Mouse (Mus musculus) c-Kit-positive CD71-positive TER-119-positive erythroid progenitor cells, embryonic 14.5 days (primary cell): ENCODE measurements around the gene Ptpn13.

Source experiments
- DNase-seq: peaks from one replicate; pipeline ENCODE4 v3.0.0-alpha.2; 2013; ENCODE audit warnings: low spot score

The Ptpn13 gene

DNA sequence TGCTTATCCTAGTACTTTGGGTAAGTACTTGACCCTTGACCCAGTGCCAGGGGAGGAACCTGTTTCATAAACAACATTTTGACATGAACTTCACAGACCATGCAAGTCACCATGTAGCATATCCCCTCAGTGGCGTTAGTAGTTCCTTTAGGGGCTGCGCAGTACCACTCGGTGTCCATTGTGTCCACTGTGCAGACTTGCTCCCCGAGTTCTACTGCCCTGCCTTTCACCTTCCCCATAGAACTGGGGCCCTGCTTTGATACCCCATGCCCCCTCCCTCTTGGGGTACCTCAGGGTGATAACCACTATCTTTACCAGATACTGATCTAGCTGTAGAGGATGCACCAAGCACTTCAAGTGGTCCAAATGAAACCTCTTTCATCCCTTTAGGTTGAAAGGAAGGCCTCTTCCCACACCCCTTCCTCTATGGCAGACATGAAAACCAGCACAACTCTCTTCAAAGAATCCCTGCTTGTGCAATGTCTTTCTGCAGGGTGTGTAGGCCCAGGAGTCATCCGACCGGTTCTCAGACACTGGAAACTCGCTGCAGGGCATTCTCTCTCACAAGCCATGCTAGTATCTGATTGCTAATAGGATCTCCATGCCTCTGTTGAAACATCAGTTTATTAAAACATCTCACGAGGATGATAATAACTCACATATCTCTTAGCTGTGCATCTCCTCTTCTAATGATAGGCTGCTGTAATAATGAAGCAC, 34.1 kb downstream of the Ptpn13 start:
- DNase-seq, result no peak

DNA sequence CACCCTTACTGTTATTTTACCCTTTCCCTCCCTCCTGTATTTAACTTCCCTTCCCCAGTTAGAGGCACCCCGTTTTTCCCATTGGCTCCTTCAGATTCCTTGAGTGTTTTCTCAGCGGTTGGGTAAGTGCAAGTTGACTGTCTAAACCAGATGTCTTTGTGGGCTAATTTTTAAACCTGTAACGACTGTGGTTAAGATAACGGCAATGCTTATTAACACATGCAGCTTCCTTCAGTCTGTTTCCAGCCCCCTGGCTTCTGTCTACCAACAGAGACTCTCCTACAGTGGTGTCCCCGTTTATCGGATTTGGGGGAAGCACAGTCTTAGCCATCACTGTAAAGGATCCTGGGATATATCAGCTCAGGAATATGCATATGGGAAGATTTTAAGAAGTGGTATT, 35.9 kb downstream of the Ptpn13 start:
- DNase-seq, result no peak

DNA sequence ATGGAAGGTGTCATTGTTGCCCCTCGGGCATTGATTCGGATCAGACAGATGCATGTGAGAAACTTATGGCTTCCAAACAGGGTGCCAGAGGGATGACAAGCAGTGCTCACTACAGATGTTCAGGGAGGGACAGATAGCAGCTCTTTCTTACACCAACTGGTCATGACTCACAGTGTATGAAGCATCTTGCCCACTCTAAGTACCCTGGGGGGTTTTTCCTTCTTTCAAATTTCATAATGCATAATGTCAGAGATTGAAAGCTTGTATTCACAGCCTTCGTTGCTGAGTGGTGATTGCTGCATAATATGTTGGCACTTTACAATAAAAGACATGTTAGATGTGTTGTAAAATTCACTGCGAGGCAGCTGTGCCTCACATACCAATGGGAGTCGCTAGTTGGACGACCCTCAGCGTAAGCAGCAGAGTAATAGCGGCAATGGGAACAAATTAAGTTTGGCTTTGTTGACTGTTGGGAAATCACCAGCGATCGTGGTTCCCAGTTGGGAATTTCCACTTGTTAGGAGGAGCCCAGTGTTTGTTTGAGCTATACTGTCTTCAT, 38.7 kb downstream of the Ptpn13 start:
- DNase-seq, result no peak

DNA sequence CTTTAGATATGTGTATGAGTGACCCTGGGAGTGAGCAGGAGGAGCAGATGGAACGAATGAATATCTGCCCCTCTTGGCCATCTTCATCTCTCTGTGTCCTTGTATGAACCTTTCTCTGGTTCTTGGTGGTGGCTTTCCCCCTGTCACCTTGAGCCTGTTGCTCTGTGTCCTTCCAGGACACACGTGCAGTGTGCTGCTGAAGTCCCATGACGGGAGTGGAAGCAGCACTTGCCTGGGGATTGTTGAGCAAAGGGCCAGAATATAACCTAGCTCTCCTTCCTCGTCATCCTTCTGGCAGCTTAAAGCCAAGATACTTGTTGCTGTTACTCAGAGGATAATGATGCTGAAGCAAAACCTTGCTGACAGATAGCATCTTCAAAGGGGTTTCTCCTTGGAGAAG, 39.3 kb downstream of the Ptpn13 start:
- no peak for DNase-seq

DNA sequence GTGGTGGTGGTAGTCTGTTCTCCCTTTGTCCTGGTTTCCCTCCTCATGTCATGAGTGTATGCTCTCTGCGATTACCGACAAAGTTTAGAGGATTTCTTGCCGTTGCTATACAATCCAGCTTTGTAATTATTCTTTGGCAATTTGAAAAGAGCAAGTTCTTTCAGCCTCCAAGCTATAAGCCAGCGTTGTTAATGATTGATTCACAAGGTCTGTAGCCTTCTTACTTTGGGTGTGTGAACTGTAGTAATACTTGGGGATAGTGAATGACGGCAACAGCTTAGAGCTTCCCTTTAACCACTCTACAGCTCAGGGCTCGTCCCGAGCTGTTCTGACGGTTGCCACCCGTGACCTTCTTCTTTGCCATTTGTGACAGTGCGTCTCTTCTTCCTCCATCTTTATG, 39.8 kb downstream of the Ptpn13 start:
- DNase-seq, result no peak

DNA sequence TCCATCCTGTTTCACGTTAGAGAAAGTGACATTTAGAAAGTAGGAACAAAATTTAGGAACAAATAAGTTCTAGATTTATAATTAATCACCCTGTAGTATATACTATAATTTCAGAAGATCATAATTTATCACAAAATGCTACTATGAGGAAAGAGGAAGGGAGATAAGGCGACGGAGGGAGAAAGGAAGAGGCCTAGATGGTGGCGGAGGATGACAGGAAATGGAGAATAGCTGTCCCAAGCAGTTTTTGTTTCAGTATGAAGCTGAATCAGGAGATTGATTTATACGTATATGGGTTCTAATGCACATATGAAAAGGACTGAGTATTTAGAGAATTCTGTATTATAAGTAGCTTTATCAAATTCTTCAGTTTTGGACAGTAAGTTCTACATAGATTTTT, 47.7 kb downstream of the Ptpn13 start:
- no peak for DNase-seq

DNA sequence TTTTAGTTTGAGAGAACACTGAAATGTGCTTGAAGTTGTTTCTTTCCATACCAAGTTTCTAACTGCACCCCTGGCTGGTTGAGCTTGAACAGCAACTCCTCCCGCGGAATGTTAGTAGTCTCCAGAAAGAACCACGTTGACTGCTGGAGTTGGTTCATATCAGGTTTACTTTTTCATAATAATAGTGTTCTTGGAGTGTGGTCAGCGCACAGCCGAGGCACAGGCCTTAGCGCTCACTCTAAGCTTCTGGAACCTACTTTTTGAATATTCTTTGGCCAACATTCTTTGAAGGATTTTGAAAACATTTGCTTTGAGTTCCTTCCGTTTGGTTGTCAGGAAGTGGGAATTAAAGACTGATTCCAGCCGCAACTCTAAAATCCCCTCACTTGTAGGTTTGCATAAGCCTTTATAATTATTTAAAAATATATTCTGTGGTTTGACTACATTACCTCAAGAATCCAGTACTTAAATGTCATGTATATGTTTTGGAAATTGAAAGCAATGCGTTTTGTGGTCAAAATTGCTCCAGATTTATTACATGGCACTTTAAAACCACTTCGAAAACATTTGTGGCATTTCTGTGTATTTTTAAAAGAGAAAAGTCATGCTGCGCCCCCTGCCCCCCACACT, 48.6 kb downstream of the Ptpn13 start:
- DNase-seq, result no peak

DNA sequence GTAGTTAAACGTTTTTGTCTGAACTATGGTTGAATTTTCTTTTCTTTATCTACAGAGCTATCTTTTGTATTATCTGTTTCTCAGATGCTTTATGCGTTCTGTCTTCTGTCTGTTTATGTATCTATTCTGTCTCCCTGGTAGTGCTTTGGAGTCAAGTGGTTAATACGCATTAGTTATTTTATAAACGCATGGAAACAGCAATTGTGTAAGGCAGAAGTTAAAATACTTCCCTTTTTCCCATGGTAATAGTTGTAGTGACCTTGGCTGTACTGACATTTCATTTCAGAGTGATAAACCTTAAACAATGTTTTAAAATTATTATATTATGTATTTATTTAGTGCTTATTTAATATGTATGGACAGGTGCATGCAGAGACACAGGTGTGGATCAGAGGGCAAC, 49.3 kb downstream of the Ptpn13 start:
- no peak for DNase-seq

DNA sequence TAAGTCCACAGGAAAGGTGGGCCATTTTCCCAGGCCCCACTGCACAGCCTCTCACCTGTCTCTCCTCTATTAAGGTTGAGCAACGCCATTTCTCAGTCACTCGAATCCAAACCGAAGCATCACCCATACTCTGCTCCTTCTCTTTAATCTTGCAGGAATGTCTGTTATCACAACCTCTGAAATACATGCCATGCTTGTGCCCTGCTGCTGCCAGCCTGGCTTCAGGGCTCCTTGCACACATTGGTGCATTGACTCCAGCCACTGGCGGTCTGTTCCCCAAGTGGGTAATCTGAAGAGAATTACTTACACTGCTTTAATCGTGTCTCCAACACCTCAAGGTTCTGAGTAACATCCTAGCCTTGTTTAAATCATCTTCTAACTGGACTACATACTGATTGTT, 50.5 kb downstream of the Ptpn13 start:
- no peak for DNase-seq

DNA sequence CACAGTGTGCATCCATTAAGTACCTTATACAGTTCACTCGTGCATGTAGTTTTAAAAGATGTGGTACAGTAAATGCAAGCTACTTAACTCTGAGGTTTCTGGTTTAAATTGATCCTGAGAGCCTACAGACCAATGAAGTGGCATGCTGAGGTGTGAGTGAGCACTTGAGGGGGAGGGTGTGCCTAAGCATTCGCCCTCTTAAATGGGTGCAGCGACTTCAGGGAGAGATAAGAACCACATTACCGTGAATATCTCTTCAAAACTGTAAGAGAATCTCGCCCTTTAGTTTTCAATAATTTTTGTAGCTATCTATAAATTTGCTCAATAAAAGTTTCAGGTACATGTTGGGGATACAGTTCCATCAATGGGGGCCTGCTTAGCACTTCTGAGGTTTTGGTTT, 54.5 kb downstream of the Ptpn13 start:
- DNase-seq, result peak; percentile 5

DNA sequence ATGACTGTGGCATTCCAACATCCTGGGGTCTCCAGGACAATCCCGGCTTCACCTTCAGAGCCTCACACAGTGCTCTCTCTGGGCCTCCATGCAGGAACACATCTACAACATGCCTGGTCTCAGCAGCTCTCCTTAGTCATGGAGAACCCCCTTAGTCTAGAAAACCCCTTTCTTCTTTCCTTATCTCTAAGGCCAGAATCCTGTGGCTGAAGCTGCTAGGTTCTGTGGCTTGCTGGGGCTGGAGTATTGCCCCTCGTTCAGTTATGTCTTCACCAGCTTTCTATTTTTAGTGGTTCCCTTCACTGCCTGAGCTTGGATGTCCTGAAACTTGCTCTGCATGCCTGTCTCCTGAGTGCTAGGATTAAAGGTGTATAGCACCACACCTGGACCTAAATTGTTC, 56.2 kb downstream of the Ptpn13 start:
- no peak for DNase-seq

DNA sequence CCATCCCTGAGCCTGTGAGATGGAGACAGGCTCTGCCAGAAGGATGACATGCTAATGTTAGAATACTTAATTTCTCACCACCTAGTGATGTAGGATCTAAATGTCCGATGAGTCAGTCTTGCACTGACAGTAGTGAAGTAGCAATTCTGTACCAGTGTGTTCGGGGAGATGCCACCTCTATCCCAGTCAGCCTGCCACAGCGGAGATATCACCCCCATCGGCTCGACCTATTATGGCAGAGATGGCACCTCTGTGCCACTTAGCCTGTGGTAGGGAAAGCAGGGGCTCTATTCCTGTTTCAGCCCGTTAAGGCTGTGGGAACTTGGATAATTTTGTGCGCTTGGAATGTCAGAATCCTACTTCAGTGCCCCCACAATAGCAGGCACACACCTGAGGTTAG, 62.0 kb downstream of the Ptpn13 start:
- no peak for DNase-seq

DNA sequence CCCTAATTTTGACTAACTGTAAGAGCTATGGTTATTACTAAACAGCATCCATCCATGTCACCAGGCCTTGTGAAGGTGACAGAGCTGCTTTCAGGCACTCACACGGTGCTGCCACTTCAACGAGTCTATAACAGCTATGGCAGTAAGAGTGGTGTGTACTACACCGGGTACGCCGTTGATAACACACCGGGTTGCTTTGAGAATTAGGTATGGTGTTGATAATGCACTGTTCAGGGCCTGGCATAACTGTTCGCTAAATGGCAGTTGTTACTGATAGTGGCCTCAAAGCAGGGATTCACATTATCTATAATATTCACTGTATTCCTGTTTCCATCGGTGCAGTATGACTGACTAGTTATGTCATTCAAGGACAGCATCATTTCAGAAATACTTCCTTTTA, 66.0 kb downstream of the Ptpn13 start:
- peak; percentile 14 for DNase-seq

DNA sequence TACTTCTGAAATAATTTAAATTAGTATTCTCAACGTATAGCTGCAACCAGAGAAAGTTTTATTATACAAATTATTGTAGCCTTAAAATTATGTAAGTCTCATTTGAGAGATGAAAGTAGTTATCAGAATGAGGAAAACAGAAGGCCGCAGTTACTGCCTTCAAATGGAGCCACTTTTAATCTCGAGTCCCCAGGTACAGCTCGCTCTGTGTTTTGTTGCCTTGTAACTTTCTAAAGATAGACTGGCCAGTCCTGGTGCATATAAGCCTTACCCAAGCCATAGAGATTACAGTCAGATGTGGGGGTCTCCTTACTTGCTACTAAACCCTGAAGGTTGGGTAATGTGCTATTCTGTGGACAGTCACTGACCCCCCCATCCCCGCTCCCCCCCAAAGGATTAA, 66.8 kb downstream of the Ptpn13 start:
- DNase-seq, result no peak

DNA sequence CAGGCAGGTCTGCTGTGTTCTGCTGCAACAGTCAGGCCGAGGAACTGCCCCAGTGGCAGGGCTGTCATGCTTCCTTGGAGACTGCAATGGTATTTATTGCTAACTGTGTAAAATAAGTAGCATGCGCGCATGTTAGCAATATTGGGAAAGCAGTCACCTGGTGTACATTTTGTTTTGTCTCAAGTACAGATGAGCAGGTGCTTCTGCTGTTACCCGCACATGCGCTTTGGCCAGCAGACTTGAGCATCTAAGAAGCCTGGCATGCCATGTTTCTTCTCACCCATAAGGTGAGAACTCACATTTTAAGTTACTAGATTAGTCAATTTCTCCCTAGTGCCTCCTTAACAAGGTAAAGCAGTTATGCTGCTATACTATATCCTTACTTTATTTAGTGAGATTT, 72.1 kb downstream of the Ptpn13 start:
- DNase-seq, result no peak

DNA sequence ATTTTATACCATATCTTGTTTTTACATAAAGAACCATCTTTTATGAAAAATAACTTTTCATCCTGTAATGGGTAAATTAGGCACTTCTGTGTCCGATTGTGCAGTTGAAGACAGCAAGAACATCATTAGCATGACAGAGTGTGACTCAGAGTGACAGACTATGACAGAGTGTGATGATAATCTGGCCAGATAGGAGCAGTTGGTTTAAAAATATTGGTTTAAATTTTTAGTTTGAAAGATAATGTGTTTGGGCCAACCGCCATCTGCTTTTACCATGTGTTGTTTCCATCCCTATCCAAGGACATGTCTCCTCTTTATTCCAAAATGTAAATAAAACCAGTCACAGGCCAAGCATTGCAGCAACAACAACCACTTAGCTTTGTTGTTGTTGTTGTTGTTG, 72.5 kb downstream of the Ptpn13 start:
- DNase-seq, result no peak

DNA sequence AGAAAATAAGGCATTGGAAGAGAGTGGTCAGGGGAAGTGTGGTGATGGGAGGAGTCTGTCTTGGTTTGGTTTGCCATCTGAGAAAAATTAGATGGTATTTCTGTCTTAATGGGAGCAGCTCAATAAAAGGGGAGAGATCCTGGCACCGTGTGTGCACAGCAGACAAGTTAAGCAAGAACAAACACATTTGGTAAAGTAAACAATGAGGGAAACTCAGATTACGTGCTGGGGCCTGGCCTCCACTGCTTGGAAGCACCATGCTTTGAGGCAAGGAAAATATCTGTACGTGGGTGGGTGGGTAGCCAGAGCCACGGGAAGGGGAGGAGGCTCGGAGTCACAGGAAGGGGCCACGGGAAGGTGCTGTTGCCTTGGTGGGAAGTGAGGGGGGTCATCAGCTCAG, 74.3 kb downstream of the Ptpn13 start:
- no peak for DNase-seq

DNA sequence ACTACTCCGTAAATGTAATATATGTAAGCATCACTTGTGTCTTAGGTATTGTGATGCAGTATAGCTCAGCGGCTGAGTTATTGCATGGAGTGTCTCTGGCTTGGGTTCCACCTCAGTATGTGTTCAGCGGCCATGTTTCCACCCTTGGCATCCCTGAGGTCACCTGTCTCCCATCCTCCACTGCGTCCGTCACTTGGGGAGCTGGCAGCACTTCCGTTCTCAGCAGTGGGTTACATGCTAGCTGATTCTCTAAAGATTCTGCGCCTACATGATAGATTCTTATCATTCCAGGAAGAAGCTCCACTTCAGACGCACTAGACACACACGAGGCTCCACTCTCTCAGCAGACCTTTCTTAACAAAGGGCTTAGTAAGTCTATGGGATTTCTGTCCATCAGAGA, 76.1 kb downstream of the Ptpn13 start:
- no peak for DNase-seq

DNA sequence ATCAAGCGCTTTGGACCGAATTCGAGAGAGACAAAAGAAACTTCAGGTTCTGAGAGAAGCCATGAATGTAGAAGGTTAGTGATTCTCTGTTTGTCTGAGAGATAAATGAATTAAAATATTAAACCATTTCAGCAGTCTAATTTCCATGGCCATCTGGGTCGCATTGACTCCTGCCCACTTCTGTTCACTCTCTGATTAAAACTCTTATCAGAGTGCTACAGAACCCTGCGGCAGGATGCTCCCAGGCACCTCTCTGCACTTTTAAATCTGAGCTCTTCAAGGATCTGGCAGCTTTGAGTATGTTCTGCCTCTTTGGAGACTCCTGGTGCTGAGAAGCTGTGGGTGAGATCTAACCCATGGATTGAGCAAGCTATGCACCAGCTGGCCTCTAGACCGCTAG, 76.8 kb downstream of the Ptpn13 start:
- no peak for DNase-seq

DNA sequence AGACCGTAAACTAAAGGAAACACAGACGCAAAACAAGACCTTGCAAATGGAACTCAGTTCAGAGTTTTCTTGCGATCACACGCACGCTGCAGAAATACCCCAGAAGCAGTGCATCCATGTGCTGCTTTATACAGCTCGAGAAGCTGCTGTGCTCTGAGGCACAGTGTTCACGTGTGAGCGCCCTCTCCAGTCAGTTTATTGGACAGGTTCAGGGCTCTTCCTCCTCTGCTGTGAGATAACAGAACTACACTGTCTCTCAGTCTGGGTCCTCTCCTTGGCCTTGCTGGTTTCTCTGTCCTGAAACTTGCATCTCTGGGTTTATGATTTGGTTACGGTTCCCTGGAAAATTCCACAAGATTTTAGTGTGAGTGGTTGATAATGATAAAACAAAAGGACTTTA, 88.2 kb downstream of the Ptpn13 start:
- DNase-seq, result no peak

DNA sequence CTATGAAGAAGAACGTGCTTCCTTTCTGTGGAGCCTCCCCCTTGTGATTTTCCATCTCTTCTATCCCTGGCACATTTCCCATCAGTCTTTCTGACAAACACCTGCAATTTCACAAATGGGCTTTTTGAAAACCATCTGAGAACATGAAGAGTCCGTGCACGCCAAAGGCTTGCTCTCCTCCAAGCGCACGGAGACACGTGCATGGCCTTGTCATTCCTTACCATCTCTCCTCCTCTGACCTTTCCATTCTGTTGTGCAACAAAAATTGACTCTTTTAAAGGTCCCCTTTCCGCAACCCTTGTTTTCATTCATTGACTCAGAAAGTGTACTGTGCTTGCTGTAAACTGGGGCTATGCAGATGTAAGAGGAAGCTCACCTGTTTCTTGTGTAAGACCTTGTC, 89.4 kb downstream of the Ptpn13 start:
- no peak for DNase-seq

DNA sequence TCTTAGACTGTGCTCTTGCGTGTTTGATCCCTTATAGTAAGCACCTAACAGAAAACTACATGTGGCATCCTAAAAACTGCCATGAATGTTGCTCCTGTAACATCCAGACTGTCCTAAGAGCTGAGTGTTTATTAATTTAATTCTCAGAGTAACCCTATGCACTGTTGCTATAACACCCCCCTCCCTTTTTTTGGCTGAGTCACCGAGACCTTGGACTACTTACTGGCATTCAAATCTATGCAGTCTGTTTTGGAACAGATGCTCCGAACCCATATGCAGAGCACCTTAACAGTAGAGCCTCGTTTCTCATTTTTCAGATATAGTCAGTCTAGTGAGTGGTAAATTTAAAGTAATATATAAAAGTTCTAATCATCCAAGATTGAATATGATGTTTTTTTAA, 90.9 kb downstream of the Ptpn13 start:
- DNase-seq, result no peak

DNA sequence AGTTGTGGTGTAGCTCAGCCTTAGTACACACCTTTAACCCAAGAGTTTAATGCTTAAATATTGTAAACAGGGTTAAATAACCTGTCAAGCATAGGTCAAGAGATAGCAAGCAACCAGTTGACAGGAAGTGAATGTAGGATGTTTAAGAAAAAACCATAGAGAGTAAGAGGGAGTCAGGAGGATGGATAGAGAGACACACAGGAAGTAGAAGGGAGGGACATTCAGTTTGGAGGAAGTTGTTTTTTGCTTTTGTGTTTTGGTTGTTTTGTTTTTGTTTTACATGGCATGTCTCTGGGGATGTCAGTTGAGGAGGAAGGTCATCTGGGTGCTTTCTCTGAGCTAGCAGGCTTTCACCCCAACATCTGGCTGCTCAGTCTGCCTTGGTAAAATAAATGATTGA, 91.6 kb downstream of the Ptpn13 start:
- DNase-seq, result no peak

DNA sequence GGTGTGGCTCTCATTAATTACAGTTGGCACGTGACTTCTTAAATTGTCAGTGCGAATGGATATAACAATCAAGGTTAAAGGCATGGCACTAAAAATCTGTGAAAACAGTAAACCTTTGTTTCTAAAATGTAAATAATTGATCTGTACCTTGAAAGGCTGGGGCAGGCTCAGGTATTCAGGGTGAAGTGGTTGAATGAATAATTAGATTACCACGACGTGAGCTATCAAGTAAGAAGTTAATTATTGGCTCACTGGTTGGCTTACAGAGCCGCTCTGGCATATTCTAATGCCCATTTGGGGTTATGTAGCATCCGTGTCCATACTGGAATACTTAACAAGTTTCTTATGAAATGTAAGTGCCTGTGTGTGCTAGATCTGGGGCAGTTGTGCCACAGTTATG, 92.6 kb downstream of the Ptpn13 start:
- DNase-seq, result no peak
